Mouse (Mus musculus) left cerebral cortex, postnatal 10 days (tissue): Measurements from ENCODE around the gene Vmn2r68. TPM values are rescaled to one million over a fixed set of nuclear protein-coding genes. Genes with fewer than 3 reads are reported as not detected.

Experiments used
- DNase-seq, 2 experiments: peaks; one replicate each; pipeline ENCODE4 v3.0.0; 2021 to 2022; ENCODE audit warnings: low spot score in 2 of 2, mixed read lengths in 1 of 2; ENCODE audit errors: extremely low spot score in 1 of 2
- intact Hi-C: fragments of 180-260 bp; cut with DNase I; formaldehyde crosslinking; loops from one replicate; pipeline ENCODE4 v1.15.1; 2025
- total RNA-seq, 2 experiments: library from RNA; stranded (reverse); gene quantifications; 2 replicates each; pipeline ENCODE4 v1.2.3; 2021

The Vmn2r68 gene
- not detected for total RNA-seq

DNA sequence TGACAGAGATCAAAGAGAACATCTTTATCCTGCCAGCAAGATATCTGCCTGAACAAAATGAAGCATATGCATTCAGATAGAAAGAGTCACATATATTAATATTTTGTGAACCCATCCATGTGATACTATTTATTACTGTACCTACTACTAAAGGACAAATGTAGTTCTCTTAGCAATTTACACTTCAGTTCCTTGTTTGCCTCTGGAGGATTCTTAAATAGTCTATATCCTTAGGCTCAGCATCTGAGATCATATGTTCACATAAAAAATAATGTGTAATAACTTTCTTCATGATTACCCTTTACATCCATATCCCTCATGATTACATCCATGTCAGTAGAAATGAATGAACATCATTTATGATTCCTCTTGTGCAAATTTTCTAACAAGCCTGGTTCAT, at the start of gene Vmn2r68:
TSS of gene Vmn2r68 (minus strand) at position 101 of the 400 bp plus-strand sequence.
- no peak for DNase-seq
- intact Hi-C loops: no loop called here

Other genes with a start within 250 kb of the Vmn2r68 start
- gene Vmn2r66, start 225.5 kb downstream of the Vmn2r68 start, total RNA-seq: not detected
- not detected for gene Vmn2r67, start 81.8 kb downstream of the Vmn2r68 start, total RNA-seq
- gene Vmn2r69, start 178.1 kb upstream of the Vmn2r68 start, total RNA-seq: not detected